Mouse (Mus musculus) urinary bladder, postnatal 25 days (tissue): ENCODE data around the gene Ptgdr2.

Experiments
- DNase-seq: peaks from one replicate; pipeline ENCODE4 v3.0.0; 2022; ENCODE audit warnings: low spot score

The Ptgdr2 gene

GRCm38 (mm10) chr19:10937110-10937563 is at the start of gene Ptgdr2:
Ptgdr2 (plus strand) TSS chr19:10937160.
- no peak for DNase-seq

GRCm38 (mm10) chr19:10892201-10892600 is 44.8 kb upstream of the Ptgdr2 start:
- no peak for DNase-seq

DNA sequence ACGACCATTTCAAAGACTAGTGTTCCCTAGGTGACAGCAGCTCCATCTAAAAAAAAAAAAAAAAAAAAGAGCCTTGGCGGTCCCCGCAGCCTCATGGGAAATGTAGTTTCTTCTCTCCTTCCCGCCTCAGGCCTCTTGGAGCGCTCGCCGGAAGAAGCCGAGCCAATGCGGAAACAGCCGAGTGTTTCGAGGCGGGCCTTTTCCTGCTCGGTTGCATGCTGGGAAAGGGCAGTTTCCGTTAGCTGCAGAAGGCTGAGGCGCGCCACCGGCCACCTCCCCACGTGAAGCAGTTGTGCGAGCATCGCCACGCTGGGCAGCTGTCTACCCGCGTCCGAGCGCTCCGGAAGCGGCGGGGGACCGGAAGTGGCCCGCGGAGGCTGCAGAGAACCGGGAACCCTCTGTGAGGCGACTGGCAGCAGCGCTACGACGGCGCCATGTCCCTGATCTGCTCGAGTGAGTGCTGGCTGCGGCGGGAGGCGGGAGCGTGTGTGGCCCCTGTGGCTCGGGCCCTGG is 41.9 kb upstream of the Ptgdr2 start, which contains the start of gene Prpf19:
Prpf19 (plus strand) TSS at position 216 of the 513 bp plus-strand sequence.
- DNase-seq, result peak; percentile 95

DNA sequence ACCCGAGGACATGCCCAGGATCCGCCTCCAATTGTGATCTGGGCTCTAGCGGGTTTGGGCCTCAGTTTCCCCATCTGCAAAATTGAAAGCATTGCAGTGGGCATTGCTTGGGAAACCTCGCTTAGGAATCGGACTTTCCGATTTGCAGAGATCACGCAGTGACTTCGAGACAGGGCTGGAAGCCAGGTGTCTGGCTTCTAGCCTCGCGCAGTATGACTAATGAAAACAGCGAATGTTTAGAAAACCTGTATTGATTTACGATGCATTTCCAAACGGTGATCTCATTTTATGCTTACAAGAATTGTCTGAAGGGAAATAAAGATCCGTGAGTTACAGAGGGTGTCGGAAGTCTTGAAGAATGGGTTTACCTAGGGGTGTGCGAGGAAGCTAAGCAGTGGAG is 41.3 kb upstream of the Ptgdr2 start:
- peak; percentile 39 for DNase-seq

DNA sequence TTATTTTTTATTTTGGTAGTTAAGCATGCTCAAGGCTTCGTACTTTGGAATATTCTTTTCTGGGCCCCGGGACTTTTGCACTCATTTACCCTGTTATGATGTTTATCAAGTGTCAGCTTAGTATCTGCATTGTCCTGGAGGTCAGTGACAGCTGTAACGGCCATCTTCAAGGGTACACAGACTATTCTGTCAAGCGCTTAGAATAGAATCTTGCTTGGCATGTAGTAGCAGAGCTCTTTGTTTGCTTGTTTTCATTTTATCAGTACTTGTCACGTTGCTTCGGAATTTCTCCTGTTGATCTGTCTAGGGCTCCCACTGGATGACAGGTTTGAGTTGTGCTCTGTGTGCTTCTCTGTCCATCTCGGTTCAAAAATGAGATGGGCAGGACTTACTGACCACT is 40.1 kb upstream of the Ptgdr2 start:
- DNase-seq, result no peak

DNA sequence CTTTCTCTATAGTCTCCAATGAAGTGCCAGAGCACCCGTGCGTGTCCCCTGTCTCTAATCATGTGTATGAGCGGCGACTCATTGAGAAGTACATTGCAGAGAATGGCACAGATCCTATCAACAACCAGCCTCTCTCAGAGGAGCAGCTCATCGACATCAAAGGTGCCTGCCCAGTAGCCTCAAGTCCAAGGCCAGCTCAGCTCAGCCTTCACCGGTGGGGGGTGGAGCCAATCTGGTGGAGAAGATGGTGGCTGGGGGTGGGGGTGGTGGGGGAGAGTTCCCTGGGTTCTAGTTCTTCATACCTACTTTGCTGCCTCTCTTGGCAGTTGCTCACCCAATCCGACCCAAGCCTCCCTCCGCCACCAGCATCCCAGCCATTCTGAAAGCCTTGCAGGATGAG is 39.5 kb upstream of the Ptgdr2 start:
- no peak for DNase-seq

- DNase-seq, result no peak
Measured at GRCm38 (mm10) chr19:10900315-10900714, 36.6 kb upstream of the Ptgdr2 start.

DNA sequence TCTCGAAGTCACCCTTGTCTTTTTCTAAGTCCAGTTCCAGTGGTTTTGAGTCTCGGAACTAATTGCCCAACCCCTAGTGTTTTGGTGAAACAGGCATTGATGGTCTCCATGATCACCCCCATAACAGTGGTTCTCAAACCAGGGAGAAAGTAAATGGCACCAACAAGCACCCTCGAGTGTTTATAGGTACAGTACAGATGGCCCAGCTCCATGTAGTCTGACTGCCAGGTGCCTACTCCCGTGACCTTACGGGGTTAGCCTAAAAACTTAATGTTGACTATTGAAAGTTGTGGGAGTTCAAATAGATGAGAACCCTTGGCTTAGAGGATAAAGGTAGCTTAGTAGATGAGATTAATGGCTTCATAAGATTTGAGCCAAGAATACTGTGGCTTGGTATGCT is 35.9 kb upstream of the Ptgdr2 start:
- DNase-seq, result no peak

DNA sequence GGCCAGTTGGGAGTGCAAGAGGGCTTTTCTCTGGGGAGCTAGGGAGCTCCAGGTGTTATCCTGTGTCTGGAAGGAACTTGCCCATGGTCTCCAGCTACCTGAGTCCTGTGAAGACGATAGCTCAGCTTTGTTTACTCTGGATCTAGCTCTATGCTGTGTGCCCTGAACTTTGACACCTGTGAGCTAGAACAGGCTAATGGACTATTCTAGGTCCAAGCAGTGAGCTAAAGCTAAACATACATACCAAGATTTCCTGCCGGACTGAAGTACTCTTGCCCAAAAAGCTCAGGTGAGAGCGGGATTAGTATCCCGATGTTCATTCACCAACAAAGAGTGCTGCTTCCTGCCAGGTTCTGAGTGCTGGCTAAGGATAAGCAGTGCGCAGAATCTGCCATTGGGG is 32.4 kb upstream of the Ptgdr2 start:
- no peak for DNase-seq

DNA sequence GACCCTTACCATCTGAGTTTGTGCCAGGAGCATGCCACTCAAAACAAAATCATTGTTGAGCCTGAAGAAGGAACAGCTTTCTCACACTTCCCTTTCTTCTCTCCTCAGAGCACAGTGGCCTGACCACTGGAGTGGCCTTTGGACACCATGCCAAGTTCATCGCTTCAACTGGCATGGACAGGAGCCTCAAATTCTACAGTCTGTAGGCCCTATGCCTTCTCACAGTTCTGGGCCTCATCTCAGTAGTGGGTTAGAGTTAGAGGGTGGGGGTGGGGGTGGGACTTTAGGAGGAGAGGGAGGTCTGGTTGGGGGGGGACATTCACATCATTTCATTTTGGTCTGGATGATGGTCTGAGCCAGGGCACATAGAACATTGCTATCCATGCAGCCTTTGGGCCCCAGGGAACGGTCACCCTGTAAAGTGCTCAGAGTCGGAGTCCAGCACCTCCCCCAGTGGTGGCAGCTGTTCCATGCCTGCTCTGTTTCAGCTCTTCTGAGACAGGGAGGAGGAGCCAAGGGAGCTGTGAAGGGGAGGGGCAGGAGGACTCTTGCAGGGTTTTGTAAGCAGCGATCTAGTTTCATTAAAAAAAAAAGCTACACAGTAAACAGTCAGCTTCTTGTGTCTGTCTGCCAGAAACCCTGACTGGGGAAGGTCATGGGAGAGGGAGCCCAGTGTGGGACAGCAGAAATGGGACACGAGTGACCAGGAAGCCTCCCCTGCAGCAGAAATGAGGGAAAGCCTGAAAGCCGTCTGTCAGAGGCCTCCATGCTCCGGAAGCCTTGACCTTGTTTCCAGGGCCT is 31.8 kb upstream of the Ptgdr2 start:
- DNase-seq, result no peak

GRCm38 (mm10) chr19:10905728-10906000 is 31.3 kb upstream of the Ptgdr2 start:
- no peak for DNase-seq

DNA sequence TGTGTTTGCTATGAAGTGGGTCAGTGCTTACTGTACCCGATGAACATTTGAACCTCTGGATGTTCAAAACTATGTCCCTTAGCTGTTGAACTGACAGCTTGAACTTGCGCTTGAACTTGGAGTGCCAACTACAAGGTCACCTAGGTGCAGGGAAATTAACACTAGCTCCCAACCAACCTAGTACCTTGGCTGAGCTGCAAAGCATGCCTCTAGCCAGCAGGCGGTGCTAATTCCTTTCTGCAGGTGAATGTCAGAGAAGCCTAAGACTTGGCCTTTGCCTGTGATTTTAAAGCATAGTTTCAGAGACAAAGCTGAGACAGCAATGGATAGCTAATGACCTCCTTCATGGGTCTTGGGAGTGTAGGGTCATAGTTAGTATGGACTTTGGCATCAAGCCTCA is 29.1 kb upstream of the Ptgdr2 start:
- peak; percentile 47 for DNase-seq

- no peak for DNase-seq
Measured at GRCm38 (mm10) chr19:10909087-10909721, 27.8 kb upstream of the Ptgdr2 start.

DNA sequence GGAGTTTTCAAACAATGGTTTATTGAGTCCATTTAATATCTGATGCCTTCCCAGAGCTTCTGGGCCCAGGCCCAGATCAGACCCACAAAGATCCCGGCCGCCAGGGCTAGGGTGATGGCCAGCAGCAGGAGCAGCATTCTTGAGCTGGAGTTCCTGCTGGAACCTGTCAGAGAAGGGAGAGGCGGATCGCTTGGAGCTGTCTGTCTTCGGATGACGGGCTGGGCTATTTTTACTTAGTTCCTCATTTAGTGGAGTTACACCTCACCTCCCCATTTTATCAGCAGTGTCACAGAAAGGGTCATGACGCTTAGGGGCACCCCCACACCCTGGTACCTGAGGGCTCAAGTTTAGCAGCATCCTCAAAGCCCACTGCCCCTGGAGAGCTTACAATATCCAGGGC is 22.7 kb upstream of the Ptgdr2 start:
- DNase-seq, result no peak

GRCm38 (mm10) chr19:10914870-10915269 is 22.1 kb upstream of the Ptgdr2 start:
- no peak for DNase-seq

DNA sequence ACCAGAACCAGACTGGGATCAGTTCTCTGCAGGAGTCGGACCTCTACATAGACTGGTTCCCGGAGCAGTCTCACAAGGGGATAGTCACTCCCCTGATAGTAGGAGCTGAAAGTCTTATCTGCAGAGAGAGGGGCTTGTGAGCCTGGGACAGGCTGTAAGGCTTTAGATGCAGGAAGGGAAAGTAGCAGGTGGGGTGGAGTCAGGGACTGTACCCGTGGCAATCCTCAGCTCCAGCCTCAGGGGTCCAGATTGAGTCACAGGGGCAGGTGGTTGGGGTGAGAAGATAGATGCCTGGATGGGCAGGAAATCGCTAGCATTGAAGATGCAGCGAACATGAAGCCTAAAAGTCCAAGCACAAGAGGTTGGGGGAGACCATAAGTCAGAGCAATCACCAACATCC is 20.5 kb upstream of the Ptgdr2 start:
- no peak for DNase-seq

- DNase-seq, result no peak
Measured at GRCm38 (mm10) chr19:10918321-10918991, 18.5 kb upstream of the Ptgdr2 start.

DNA sequence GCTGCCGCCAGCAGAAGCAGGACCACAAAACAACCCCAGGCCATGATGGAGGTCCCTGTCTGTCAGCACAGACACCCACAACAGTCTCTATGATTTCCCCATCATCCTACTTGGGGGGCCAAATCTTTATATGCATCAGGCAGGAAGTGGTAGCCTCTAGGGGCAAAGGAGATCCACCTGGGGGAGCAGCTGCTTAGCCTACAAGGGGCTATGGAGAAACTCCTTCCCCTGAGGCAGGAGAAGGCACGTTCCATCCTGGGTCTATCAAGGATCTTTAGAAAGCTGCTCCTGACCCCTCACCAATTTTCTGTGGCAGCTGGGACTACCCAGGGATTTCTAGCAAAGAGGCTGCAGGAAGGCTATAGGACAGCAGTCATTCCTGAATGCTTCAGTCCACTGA is 16.4 kb upstream of the Ptgdr2 start, which contains the start of gene Zp1:
Zp1 (minus strand) TSS at position 101 of the 400 bp plus-strand sequence.
- no peak for DNase-seq

DNA sequence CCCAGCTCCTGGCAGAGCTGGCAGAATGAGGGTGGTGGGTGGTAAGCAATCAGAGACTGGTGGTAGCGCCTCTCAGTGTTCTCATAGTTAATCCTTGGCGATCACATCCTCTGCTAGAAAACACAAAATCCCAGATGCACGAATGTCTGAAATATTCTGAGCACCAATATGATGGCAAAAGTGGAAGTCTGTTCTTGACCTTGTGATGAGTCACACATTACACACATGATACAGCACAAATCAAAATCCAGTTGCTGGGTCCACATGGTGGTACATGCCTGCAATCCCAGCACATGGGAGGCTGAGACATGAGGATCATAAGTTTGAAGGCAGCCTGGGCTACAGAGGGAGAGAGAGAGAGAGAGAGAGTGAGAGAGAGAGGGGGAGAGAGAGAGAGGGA is 15.9 kb upstream of the Ptgdr2 start:
- no peak for DNase-seq

DNA sequence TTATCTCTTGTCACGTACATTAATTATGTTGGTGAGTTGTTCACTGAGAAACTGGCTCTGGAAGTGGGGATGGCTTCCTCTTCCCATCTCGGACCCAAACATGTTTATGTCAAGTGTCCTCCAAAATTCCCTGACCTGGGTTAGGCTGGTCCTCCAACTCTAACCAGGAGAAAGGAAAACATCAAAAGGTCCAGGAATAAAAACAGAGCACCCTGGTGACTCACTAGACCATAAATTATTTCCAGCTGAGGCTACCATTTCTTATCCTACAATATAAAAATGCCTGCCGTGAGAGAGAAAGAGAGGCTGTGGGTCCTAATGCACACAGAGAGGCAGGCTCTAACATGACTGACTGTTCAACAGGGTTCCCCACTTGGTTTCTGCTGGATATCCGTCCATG is 12.7 kb upstream of the Ptgdr2 start:
- DNase-seq, result no peak

DNA sequence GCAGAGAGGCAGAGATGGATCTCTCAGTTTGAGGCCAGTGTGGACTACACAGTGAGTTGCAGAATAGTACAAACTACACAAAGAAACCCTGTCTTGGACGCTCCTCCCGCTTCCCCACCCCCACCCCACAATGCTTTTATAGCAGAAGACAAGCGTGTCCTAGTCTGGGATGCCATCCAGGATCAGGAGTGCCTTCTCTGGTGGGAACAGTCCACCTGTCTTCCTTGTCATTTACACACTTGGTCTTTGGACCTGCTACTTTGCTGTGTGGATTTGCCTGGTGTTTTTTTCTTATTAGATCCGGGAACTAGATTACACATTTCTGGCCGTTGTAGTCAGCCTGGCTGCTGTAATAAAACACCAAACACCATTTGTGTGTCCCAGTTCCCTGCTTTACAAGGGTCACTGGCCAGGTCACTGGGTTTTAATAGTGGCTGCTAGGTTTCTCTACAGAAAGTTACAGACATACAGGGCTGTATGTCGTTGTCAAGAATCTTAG is 10.8 kb upstream of the Ptgdr2 start:
- no peak for DNase-seq

DNA sequence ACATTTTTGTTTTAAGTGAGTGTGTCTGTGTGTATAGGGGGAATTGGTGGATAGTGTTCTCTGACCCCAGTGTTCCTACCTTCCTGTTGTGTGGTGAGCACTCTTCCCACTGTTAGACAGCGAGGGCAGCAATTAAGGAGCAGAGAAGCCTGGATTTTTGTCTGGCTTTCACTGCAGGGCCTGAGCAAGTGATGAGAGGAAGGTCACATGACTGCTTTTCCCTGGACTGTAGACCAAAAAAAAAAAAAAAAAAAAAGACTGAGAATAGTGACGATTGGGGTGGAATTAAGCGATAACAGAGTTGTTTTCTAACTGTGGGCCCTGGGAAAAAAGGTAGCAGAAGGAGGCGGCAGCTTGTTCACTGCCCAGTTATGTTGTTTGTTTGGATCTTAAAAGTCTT is 10.3 kb upstream of the Ptgdr2 start:
- no peak for DNase-seq

GRCm38 (mm10) chr19:10930641-10931040 is 6.3 kb upstream of the Ptgdr2 start:
- no peak for DNase-seq
